Mouse (Mus musculus) liver, embryonic 15.5 days (tissue): ENCODE measurements around the gene Ifna11. TPM values are rescaled to one million over a fixed set of nuclear protein-coding genes. Genes with fewer than 3 reads are reported as not detected.
A peak's percentile ranks its signal among the peaks of the same experiment; 100 is the strongest.
"Not testable (repeated sequence)": the region's sequence is repeated elsewhere in the genome, so short reads cannot be mapped to it uniquely, and the experiment has no call there.

Source experiments
- ATAC-seq: fragments of 200-750 bp; cut with Nextera tagmentation; 2 replicates; pipeline ENCODE4 v1.8.0; 2017; ENCODE audit warnings: moderate number of reproducible peaks, mild to moderate bottlenecking, moderate library complexity; ENCODE audit not compliant: insufficient read depth
- H3K27ac ChIP-seq: fragments of 300-500 bp; sonication (generic); replicated peaks from 2 replicates; pipeline ENCODE4 v1.5.1; 2015; ENCODE audit warnings: mild to moderate bottlenecking, inconsistent platforms
- H3K27me3 ChIP-seq: fragments of 300-500 bp; sonication (generic); 2 replicates; pipeline ENCODE4 v1.6.1; 2015; ENCODE audit warnings: mild to moderate bottlenecking, inconsistent platforms
- H3K36me3 ChIP-seq: fragments of 300-500 bp; sonication (generic); replicated peaks from 2 replicates; pipeline ENCODE4 v1.6.1; 2015; ENCODE audit warnings: moderate library complexity, mild to moderate bottlenecking, inconsistent platforms
- H3K4me1 ChIP-seq: fragments of 300-500 bp; sonication (generic); replicated peaks from 2 replicates; pipeline ENCODE4 v1.6.1; 2015; ENCODE audit warnings: inconsistent platforms
- H3K4me2 ChIP-seq: fragments of 300-500 bp; sonication (generic); 2 replicates; pipeline ENCODE4 v1.6.1; 2015; ENCODE audit warnings: moderate library complexity, mild to moderate bottlenecking, inconsistent platforms
- H3K4me3 ChIP-seq: fragments of 300-500 bp; sonication (generic); replicated peaks from 2 replicates; pipeline ENCODE4 v1.5.1; 2015; ENCODE audit warnings: mild to moderate bottlenecking, inconsistent platforms
- H3K9ac ChIP-seq: fragments of 300-500 bp; sonication (generic); 2 replicates; pipeline ENCODE4 v1.6.1; 2015; ENCODE audit warnings: moderate library complexity, mild to moderate bottlenecking, inconsistent platforms
- H3K9me3 ChIP-seq: fragments of 300-500 bp; sonication (generic); replicated peaks from 2 replicates; pipeline ENCODE4 v1.6.1; 2016; ENCODE audit warnings: inconsistent platforms
- WGBS: fragments of 180-500 bp; shearing (Covaris S2); methylation state at CpG from one replicate; pipeline ENCODE4 v1.1.7; 2015; ENCODE audit warnings: mixed read lengths; ENCODE audit not compliant: insufficient replicate concordance; 5-methylcytosine and 5-hydroxymethylcytosine counted together
- polyA plus RNA-seq: library from polyadenylated mRNA; unstranded; fragments of >200 nt; fragmentation: Nextera tagmentation; extraction: Ambion mirVana; gene quantifications from 2 replicates; pipeline ENCODE4 v1.2.1, GENCODE M21; 2015

The Ifna11 gene
- polyA plus RNA-seq, 1 experiment from 2014 or later: not detected

- H3K27me3 ChIP-seq, H3K36me3 ChIP-seq, H3K4me3 ChIP-seq, H3K9ac ChIP-seq, H3K4me1 ChIP-seq, H3K9me3 ChIP-seq, H3K27ac ChIP-seq, ATAC-seq, H3K4me2 ChIP-seq: not testable (repeated sequence)
- no CpG with 5 or more reads among the region's 28 CpGs for WGBS
Observed at GRCm38 (mm10) chr4:88797097-88797496, 22.7 kb upstream of the Ifna11 start, which contains the start of gene Gm13279. TSS of gene Gm13279 (plus strand) at chr4:88797397.

GRCm38 (mm10) chr4:88799365-88799764, 20.4 kb upstream of the Ifna11 start, which contains the start of gene Gm13285:
TSS of gene Gm13285 (plus strand) at chr4:88799665.
- ATAC-seq, H3K4me3 ChIP-seq, H3K4me1 ChIP-seq, H3K36me3 ChIP-seq, H3K4me2 ChIP-seq, H3K9me3 ChIP-seq, H3K9ac ChIP-seq, H3K27ac ChIP-seq, H3K27me3 ChIP-seq: not testable (repeated sequence)
- WGBS: 2% methylated on average over 6 of the region's 7 CpGs

GRCm38 (mm10) chr4:88802954-88803353, 16.8 kb upstream of the Ifna11 start, which contains the start of gene Gm13287:
TSS of gene Gm13287 (plus strand) at chr4:88803254.
- not testable (repeated sequence) for H3K9ac ChIP-seq, H3K4me1 ChIP-seq, H3K36me3 ChIP-seq, H3K4me3 ChIP-seq, H3K9me3 ChIP-seq, H3K27ac ChIP-seq, H3K27me3 ChIP-seq, ATAC-seq
- H3K4me2 ChIP-seq: peak within 1 kb of the TSS; percentile 40; the same call in 1 of the 2 replicates
- no CpG with 5 or more reads among the region's 29 CpGs for WGBS

DNA sequence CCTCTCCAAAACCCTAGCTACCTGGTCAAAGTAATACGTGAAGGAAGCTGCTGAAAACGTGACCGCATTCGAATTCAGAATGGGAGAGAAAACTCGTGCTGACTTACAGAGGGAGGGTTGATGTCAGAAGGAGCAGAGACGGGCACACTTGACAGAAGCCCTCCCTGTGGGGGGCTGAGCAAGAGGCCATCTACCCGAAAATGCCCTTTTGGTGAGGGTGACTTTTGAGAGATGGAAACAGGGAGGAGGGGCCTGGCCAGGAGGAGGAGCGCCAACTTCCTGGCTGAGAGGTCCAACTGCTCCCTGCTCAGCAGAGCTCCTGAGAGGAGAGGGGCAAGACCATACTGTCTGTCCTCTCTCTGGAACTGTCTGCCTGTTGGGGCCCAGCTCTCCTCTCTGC, 14.5 kb upstream of the Ifna11 start, which contains the start of gene Gm13288:
TSS of gene Gm13288 (plus strand) at position 301 of the 400 bp plus-strand sequence.
- Histone ChIP-seq H3K4me2 (peak within 1 kb of the TSS; percentile 49), H3K4me3 (0 out of 2 replicates have a peak within 1 kb of the TSS, but pooled peaks have one; percentile 24)
- WGBS: no CpG with 5 or more reads among the region's 8 CpGs
- not testable (repeated sequence) for H3K36me3 ChIP-seq, H3K27me3 ChIP-seq, H3K4me1 ChIP-seq, ATAC-seq, H3K27ac ChIP-seq, H3K9me3 ChIP-seq, H3K9ac ChIP-seq

DNA sequence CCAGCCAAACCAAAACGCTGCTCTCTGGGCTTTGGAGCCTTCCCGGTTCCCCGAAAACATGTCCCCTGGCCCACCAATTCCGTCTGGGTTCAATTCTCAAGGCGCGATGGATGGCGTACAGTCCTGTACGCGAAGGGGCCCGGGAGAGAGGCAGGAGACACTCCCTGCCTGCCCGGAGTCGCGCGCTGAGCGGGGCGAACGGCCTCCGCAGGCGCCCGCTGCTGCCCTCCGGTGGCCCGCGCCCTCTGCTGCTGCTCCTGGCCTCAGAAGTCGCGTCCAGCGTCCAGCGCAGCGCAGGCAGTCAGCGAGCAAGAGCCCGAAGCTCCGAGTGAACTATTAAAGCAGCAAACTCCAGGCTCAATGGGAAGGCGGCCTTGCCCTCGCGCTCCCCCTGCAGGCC, 14.0 kb upstream of the Ifna11 start:
- not testable (repeated sequence) for H3K27me3 ChIP-seq, H3K36me3 ChIP-seq, ATAC-seq, H3K27ac ChIP-seq, H3K9me3 ChIP-seq, H3K9ac ChIP-seq, H3K4me1 ChIP-seq
- Histone ChIP-seq H3K4me2 (peak overlapping the region; percentile 49), H3K4me3 (0 out of 2 replicates have a peak overlapping the region, but pooled peaks have one; percentile 24)
- WGBS: 0% methylated on average over 9 of the region's 34 CpGs

DNA sequence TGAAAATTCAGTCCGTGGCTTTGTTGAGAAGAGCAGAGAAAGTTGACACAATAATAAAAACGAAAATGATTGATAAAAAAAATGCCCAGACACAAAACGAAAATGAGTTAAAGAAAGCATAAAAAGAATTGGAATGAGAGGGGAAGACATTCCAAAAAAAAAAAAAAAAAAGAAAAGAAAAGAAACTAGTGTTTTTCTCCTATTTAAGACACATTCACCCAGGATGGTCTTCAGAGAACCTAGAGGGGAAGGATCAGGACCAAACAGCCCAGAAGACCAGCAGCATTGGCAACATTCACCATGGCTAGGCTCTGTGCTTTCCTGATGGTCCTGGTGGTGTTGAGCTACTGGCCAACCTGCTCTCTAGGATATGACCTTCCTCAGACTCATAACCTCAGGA, 3.8 kb upstream of the Ifna11 start, which contains the start of gene Ifna7:
TSS of gene Ifna7 (plus strand) at position 301 of the 400 bp plus-strand sequence.
- Histone ChIP-seq H3K4me2 (no peak within 1 kb of the TSS), H3K27ac (no peak within 1 kb of the TSS), H3K9ac (no peak within 1 kb of the TSS), H3K27me3 (no peaks in the 10 kb centered on the region; the same call in 1 of the 2 replicates), H3K4me1 (no peaks in the 10 kb centered on the region), H3K4me3 (no peak within 1 kb of the TSS), H3K36me3 (no peaks in the 10 kb centered on the region), H3K9me3 (no peaks in the 10 kb centered on the region)
- 35% methylated on average over 3 of the region's 3 CpGs for WGBS
- no peak for ATAC-seq

GRCm38 (mm10) chr4:88822995-88823394, 3.2 kb downstream of the Ifna11 start:
- Histone ChIP-seq H3K36me3 (no peaks in the 10 kb centered on the region), H3K4me1 (no peaks in the 10 kb centered on the region), H3K9ac (no peak overlapping the region), H3K9me3 (no peaks in the 10 kb centered on the region), H3K4me2 (no peak overlapping the region), H3K27me3 (no peaks in the 10 kb centered on the region), H3K4me3 (no peak overlapping the region), H3K27ac (no peak overlapping the region)
- WGBS: 19% methylated on average over 4 of the region's 4 CpGs
- ATAC-seq: no peak

DNA sequence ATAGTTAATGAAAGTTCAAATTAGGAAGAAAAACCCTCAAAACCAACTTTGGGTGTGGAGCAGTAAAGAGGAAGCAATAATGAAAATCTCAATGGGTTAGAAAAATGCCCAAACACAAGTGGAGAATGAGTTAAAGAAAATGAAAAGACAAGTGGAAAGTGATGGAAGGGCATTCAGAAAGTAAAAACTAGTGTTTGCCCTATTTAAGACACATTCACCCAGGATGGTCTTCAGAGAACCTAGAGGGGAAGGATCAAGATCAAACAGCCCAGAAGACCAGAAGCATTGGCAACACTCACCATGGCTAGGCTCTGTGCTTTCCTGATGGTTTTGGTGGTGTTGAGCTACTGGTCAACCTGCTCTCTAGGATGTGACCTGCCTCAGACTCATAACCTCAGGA, 7.4 kb downstream of the Ifna11 start, which contains the start of gene Ifna6:
TSS of gene Ifna6 (plus strand) at position 301 of the 400 bp plus-strand sequence.
- H3K9me3 ChIP-seq, H3K4me3 ChIP-seq, H3K36me3 ChIP-seq, H3K27ac ChIP-seq, H3K4me2 ChIP-seq, H3K27me3 ChIP-seq, H3K4me1 ChIP-seq, ATAC-seq, H3K9ac ChIP-seq: not testable (repeated sequence)

- H3K9me3 ChIP-seq: no peaks in the 10 kb centered on the region
- H3K36me3 ChIP-seq: no peaks in the 10 kb centered on the region
- WGBS: 11% methylated on average over 4 of the region's 4 CpGs
- no peak overlapping the region for H3K27ac ChIP-seq
- ATAC-seq: no peak
- H3K4me1 ChIP-seq: no peaks in the 10 kb centered on the region
- no peak overlapping the region for H3K4me2 ChIP-seq
- H3K9ac ChIP-seq: no peak overlapping the region
- H3K4me3 ChIP-seq: no peak overlapping the region
- H3K27me3 ChIP-seq: no peaks in the 10 kb centered on the region
Observed at GRCm38 (mm10) chr4:88830523-88830922, 10.8 kb downstream of the Ifna11 start.

DNA sequence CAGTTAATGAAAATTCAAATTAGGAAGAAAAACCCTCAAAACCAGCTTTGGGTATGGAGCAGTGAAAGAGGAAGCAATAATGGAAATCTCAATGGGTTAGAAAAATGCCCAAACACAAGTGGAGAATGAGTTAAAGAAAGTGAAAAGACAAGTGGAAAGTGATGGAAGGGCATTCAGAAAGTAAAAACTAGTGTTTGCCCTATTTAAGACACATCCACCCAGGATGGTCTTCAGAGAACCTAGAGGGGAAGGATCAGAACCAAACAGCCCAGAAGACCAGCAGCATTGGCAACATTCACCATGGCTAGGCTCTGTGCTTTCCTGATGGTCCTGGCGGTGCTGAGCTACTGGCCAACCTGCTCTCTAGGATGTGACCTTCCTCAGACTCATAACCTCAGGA, 15.5 kb downstream of the Ifna11 start, which contains the start of gene Ifna5:
TSS of gene Ifna5 (plus strand) at position 301 of the 400 bp plus-strand sequence.
- H3K4me2 ChIP-seq, ATAC-seq, H3K27me3 ChIP-seq, H3K36me3 ChIP-seq, H3K9ac ChIP-seq, H3K27ac ChIP-seq, H3K4me1 ChIP-seq, H3K4me3 ChIP-seq, H3K9me3 ChIP-seq: not testable (repeated sequence)
- WGBS: 57% methylated on average over 1 of the region's 1 CpGs

DNA sequence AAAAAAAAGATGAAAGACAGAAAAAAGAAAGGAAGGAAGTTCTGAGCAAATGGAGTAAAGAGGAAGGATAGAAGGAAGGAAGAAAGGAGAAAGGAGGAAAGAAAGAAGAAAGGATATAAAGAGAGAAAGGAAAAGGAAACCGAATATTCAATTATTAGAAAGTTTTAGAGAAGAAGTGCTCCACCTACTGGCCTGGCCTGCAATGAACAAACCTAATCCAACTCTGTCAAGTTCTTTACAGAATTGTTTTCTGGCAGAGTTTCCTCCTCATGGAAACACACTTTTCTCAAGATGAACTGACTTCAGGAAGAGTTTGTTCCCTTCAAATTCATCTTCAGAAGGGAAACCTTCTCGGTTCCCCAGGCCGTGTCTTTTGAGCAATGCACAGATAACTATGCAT, 19.1 kb downstream of the Ifna11 start:
- no peak overlapping the region for H3K4me3 ChIP-seq
- H3K9ac ChIP-seq: no peak overlapping the region
- H3K27ac ChIP-seq: no peak overlapping the region
- H3K9me3 ChIP-seq: no peaks in the 10 kb centered on the region
- no peak for ATAC-seq
- H3K4me1 ChIP-seq: no peaks in the 10 kb centered on the region
- H3K36me3 ChIP-seq: no peaks in the 10 kb centered on the region
- H3K27me3 ChIP-seq: no peaks in the 10 kb centered on the region
- WGBS: 31% methylated on average over 3 of the region's 3 CpGs
- H3K4me2 ChIP-seq: no peak overlapping the region

DNA sequence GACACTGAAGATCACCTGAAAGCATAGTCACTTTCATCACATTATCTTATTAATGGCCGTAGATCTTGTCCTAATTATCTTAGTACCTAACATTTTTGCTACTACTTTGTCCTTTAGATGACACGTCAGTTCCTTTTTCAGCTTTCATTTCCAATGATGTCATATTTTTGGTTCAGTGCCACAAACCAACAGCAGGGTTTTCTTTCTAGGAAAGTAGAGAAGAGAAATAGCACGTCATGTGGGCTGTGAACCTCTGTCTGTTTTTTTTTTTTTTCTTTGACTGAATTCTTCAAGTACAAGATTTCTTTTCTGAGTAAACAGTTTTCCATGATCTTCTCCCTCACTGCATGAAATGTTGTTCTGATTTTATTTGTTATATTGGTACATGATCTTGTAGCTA, 20.3 kb downstream of the Ifna11 start:
- no peaks in the 10 kb centered on the region for H3K9me3 ChIP-seq
- H3K4me1 ChIP-seq: no peaks in the 10 kb centered on the region
- H3K4me2 ChIP-seq: no peak overlapping the region
- H3K36me3 ChIP-seq: no peaks in the 10 kb centered on the region
- H3K27me3 ChIP-seq: no peaks in the 10 kb centered on the region
- WGBS: 44% methylated on average over 3 of the region's 3 CpGs
- H3K4me3 ChIP-seq: no peak overlapping the region
- ATAC-seq: no peak
- H3K27ac ChIP-seq: no peak overlapping the region
- no peak overlapping the region for H3K9ac ChIP-seq
